Mouse (Mus musculus) gonadal fat pad, adult 2 months (tissue): ENCODE data around the gene Sult2b1. TPM values are rescaled to one million over a fixed set of nuclear protein-coding genes. Genes with fewer than 3 reads are reported as not detected.

ENCODE experiments used
- DNase-seq: peaks from one replicate; pipeline ENCODE4 v3.0.0-alpha.2; 2012; ENCODE audit warnings: low read depth
- polyA plus RNA-seq: library from polyadenylated mRNA; depleted of rRNA; stranded (reverse); fragments of >200 nt; gene quantifications from 2 replicates; pipeline ENCODE4 v1.2.3, GENCODE M21; 2012

The Sult2b1 gene
- polyA plus RNA-seq, 1 experiment = 22.6 TPM

GRCm38 (mm10) chr7:45711316-45712021 lies 73.0 kb downstream of the Sult2b1 start:
- DNase-seq = no peak

GRCm38 (mm10) chr7:45710477-45711191 lies 73.8 kb downstream of the Sult2b1 start:
- no peak for DNase-seq

GRCm38 (mm10) chr7:45709677-45710355 lies 74.7 kb downstream of the Sult2b1 start:
- DNase-seq = no peak

- no peak for DNase-seq
Observed at GRCm38 (mm10) chr7:45709036-45709435, 75.4 kb downstream of the Sult2b1 start.

GRCm38 (mm10) chr7:45708221-45708761 lies 76.2 kb downstream of the Sult2b1 start:
- no peak for DNase-seq

- no peak for DNase-seq
Observed at GRCm38 (mm10) chr7:45707375-45707967, 77.0 kb downstream of the Sult2b1 start.

GRCm38 (mm10) chr7:45706721-45707241 lies 77.7 kb downstream of the Sult2b1 start:
- DNase-seq = no peak

GRCm38 (mm10) chr7:45705873-45706281 lies 78.6 kb downstream of the Sult2b1 start:
- no peak for DNase-seq

GRCm38 (mm10) chr7:45705443-45705864 lies 79.0 kb downstream of the Sult2b1 start:
- no peak for DNase-seq

GRCm38 (mm10) chr7:45704730-45705442 lies 79.6 kb downstream of the Sult2b1 start, which contains the start of gene Dbp:
Gene Dbp (plus strand): TSS chr7:45705088.
- peak; percentile 93 for DNase-seq

- no peak for DNase-seq
Observed at GRCm38 (mm10) chr7:45704046-45704559, 80.4 kb downstream of the Sult2b1 start.

GRCm38 (mm10) chr7:45703521-45704033 lies 80.9 kb downstream of the Sult2b1 start:
- DNase-seq = no peak

GRCm38 (mm10) chr7:45702809-45703520 lies 81.5 kb downstream of the Sult2b1 start:
- no peak for DNase-seq

GRCm38 (mm10) chr7:45702316-45702715 lies 82.2 kb downstream of the Sult2b1 start:
- DNase-seq = no peak

- DNase-seq = no peak
Observed at GRCm38 (mm10) chr7:45701607-45702006, 82.9 kb downstream of the Sult2b1 start.

GRCm38 (mm10) chr7:45701072-45701471 lies 83.4 kb downstream of the Sult2b1 start:
- no peak for DNase-seq

GRCm38 (mm10) chr7:45700301-45701015 lies 84.0 kb downstream of the Sult2b1 start:
- no peak for DNase-seq

- no peak for DNase-seq
Observed at GRCm38 (mm10) chr7:45699523-45700141, 84.8 kb downstream of the Sult2b1 start, which contains the start of gene Car11. Gene Car11 (plus strand): TSS chr7:45699843.

GRCm38 (mm10) chr7:45697894-45698293 lies 86.6 kb downstream of the Sult2b1 start:
- DNase-seq = no peak
